Mouse (Mus musculus) heart, embryonic 15.5 days (tissue): Measurements from ENCODE around the gene Engase. TPM values are rescaled to one million over a fixed set of nuclear protein-coding genes. Genes with fewer than 3 reads are reported as not detected.

Experiments used
- ATAC-seq: fragments of 200-750 bp; cut with Nextera tagmentation; replicated peaks from 2 replicates; pipeline ENCODE4 v1.8.0; 2017; ENCODE audit warnings: low read depth, moderate TSS enrichment; ENCODE audit not compliant: insufficient number of reproducible peaks, insufficient read depth, low FRiP score
- H3K27ac ChIP-seq: fragments of 300-500 bp; sonication (generic); 2 replicates; pipeline ENCODE4 v1.5.1; 2015; ENCODE audit warnings: mild to moderate bottlenecking, inconsistent platforms
- H3K27me3 ChIP-seq: fragments of 300-500 bp; sonication (generic); 2 replicates; pipeline ENCODE4 v1.6.1; 2015; ENCODE audit warnings: inconsistent platforms
- H3K36me3 ChIP-seq: fragments of 300-500 bp; sonication (generic); 2 replicates; pipeline ENCODE4 v1.6.1; 2015; ENCODE audit warnings: mild to moderate bottlenecking, inconsistent platforms
- H3K4me1 ChIP-seq: fragments of 300-500 bp; sonication (generic); replicated peaks from 2 replicates; pipeline ENCODE4 v1.6.1; 2015; ENCODE audit warnings: inconsistent platforms
- H3K4me2 ChIP-seq: fragments of 300-500 bp; sonication (generic); 2 replicates; pipeline ENCODE4 v1.6.1; 2015; ENCODE audit warnings: inconsistent platforms, mild to moderate bottlenecking, moderate library complexity
- H3K4me3 ChIP-seq: fragments of 300-500 bp; sonication (generic); 2 replicates; pipeline ENCODE4 v1.5.1; 2015; ENCODE audit warnings: mild to moderate bottlenecking, inconsistent platforms
- H3K9ac ChIP-seq: fragments of 300-500 bp; sonication (generic); 2 replicates; pipeline ENCODE4 v1.6.1; 2015; ENCODE audit warnings: mild to moderate bottlenecking, inconsistent platforms
- H3K9me3 ChIP-seq: fragments of 300-500 bp; sonication (generic); replicated peaks from 2 replicates; pipeline ENCODE4 v1.6.1; 2016; ENCODE audit warnings: inconsistent platforms
- WGBS: fragments of 180-500 bp; shearing (Covaris S2); methylation state at CpG from one replicate; pipeline ENCODE4 v1.1.7; 2015; ENCODE audit warnings: mixed read lengths; 5-methylcytosine and 5-hydroxymethylcytosine counted together
- polyA plus RNA-seq: library from polyadenylated mRNA; unstranded; fragments of >200 nt; fragmentation: Nextera tagmentation; extraction: Ambion mirVana; gene quantifications from 2 replicates; pipeline ENCODE4 v1.2.1, GENCODE M21; 2015

Engase gene
- polyA plus RNA-seq, 1 experiment from 2014 or later: 4.1 TPM

DNA sequence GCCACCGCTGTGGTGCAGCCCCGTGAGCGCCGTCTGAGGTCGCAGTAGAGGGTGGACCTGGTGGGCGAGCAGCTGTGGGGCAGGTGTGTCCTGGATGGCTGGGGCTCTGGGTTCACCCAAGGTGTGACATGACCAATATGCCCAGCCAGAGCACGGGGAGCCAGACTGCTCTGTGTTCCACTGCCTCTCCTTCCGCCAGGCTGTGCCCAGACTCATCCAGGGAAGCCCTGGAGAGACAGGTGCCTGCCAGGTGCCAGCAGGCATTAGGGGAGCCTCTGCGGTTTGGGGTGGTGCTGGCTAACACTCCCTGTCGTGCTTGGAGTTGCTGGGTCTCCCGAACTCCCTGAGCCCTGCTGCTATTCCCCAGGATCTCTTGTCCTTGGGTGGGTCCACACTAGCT is 61.4 kb downstream of the Engase start:
- no peak overlapping the region for H3K4me3 ChIP-seq
- H3K4me1 ChIP-seq: no peaks in the 10 kb centered on the region
- H3K36me3 ChIP-seq: no peaks in the 10 kb centered on the region
- no peak overlapping the region for H3K4me2 ChIP-seq
- H3K9ac ChIP-seq: no peak overlapping the region
- ATAC-seq: no peak
- no peak overlapping the region for H3K27ac ChIP-seq
- WGBS: 79% methylated on average over 11 of the region's 11 CpGs
- no peaks in the 10 kb centered on the region for H3K9me3 ChIP-seq
- H3K27me3 ChIP-seq: peaks cover 48% of the 10 kb centered on the region

Other genes starting within 250 kb of the Engase start
- gene Cyth1, start 228.2 kb upstream of the Engase start, polyA plus RNA-seq: 18.0 and 24.4 TPM in 2 replicates
- 11.6 and 16.7 TPM in 2 replicates for gene Usp36, start 186.6 kb upstream of the Engase start, polyA plus RNA-seq
- 0.20 and 0.33 TPM in 2 replicates for gene Cep295nl, start 134.3 kb upstream of the Engase start, polyA plus RNA-seq
- gene Timp2, start 121.1 kb upstream of the Engase start, polyA plus RNA-seq: 67.1 and 85.2 TPM in 2 replicates
- gene Lgals3bp, start 74.7 kb upstream of the Engase start, polyA plus RNA-seq: 9.6 and 20.7 TPM in 2 replicates
- 17.2 and 24.3 TPM in 2 replicates for gene Cant1, start 57.7 kb upstream of the Engase start, polyA plus RNA-seq
- 7.9 and 10.1 TPM in 2 replicates for gene C1qtnf1, start 48.6 kb upstream of the Engase start, polyA plus RNA-seq